Mouse (Mus musculus) liver, adult 2 months (tissue): ENCODE results near the gene Mdh2.

ENCODE experiments used
- CTCF ChIP-seq: fragments of 200-500 bp; IDR thresholded peaks from 2 replicates; pipeline ENCODE4 v1.5.1; 2011; ENCODE audit warnings: low read depth, low read length, control low read depth
- POLR2A ChIP-seq: fragments of 200-500 bp; IDR thresholded peaks from 2 replicates; pipeline ENCODE4 v1.6.1; 2011; ENCODE audit warnings: low read length, control low read depth; ENCODE audit not compliant: insufficient read depth; ENCODE audit errors: extremely low read depth

DNA sequence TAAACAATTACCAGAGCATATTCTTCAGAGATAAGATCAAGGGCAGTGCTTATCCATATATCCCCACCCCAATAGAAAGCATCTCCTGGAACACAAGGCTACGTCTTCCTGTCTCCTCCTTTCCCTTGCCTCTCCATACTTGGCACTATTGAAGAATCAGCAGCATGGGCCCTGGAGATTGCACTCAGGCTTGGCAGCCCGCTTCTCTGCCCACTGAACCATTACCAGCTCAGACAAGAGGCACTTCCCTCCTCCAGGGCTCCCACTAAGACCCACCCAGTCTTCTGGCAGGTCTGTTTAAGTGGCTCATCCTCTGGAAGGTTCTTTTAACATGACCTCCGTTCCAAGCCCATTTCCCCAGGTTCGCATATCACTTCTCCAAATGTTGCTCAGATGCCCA lies 1.7 kb upstream of the Mdh2 start:
- TF ChIP-seq POLR2A = no peak
- no peak for TF ChIP-seq CTCF
